Mouse (Mus musculus): ENCODE results near the gene Dhrs1.

DNA sequence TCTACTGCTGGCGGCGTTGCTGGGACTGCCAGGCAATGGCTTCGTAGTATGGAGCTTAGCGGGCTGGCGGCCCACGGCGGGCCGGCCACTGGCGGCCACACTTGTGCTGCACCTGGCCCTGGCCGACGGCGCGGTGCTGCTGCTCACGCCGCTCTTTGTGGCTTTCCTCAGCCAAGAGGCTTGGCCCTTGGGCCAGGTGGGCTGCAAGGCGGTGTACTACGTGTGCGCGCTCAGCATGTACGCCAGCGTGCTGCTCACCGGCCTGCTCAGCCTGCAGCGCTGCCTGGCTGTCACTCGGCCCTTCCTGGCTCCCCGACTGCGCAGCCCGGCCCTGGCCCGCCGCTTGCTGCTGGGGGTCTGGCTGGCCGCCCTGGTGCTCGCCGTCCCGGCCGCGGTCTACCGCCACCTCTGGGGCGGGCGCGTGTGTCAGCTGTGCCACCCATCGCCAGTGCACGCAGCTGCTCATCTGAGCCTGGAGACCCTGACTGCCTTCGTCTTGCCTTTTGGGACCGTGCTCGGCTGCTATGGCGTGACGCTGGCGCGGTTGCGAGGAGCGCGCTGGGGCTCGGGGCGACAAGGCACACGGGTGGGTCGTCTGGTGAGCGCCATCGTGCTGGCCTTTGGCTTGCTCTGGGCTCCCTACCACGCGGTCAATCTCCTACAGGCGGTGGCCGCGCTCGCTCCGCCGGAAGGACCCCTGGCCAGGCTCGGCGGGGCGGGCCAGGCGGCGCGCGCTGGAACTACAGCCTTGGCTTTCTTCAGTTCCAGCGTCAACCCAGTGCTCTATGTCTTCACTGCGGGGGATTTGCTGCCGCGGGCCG lies 16.7 kb upstream of the Dhrs1 start:
- TF ChIP-seq TCF12 (IDR thresholded peaks at IDR 0.05; ENCODE audit: insufficient read depth, poor library complexity, severe bottlenecking) (no peak), POLR2A (IDR thresholded peaks at IDR 0.05; ENCODE audit: insufficient read length, low read depth) (no peak), USF1 (IDR thresholded peaks at IDR 0.05; ENCODE audit: low read depth) (no peak), MAX (IDR thresholded peaks at IDR 0.05; ENCODE audit: low read depth) (no peak), REST (IDR thresholded peaks at IDR 0.05; ENCODE audit: insufficient read depth, insufficient read length) (no peak), E2F4 (IDR thresholded peaks at IDR 0.05; ENCODE audit: insufficient read depth) (no peak), MYOD1 (IDR thresholded peaks at IDR 0.05; ENCODE audit: control insufficient read depth in 1 of 3, insufficient read length in 2 of 3, low read depth in 2 of 3) (peak in 2 of 3 experiments; percentile 65 to 77), CEBPB (IDR thresholded peaks at IDR 0.05; ENCODE audit: insufficient read depth, poor library complexity, severe bottlenecking) (no peak), MYOG (IDR thresholded peaks at IDR 0.05; ENCODE audit: control insufficient read depth in 1 of 3, insufficient read depth in 1 of 3, insufficient read length in 2 of 3, low read depth in 2 of 3) (peak in 2 of 3 experiments; percentile 85 to 93)

All from myocyte (in vitro differentiated cells).